In genomic region chr11:98586892-98587563, GRCm38 (mm10) we compare ENCODE assay signal across 8 mouse cellular contexts. TPM values are rescaled to one million over a fixed set of nuclear protein-coding genes. Genes with fewer than 3 reads are reported as not detected.
DNase-seq lines count a peak whose midpoint lies in the region; ATAC-seq and TF ChIP-seq lines count a peak whose summit lies in the region.

Gene Ormdl3, minus strand, starts transcription at chr11:98587368.

- H3K36me3 ChIP-seq in CH12.LX (replicated peaks in 1 of 2; ENCODE audit: control insufficient read depth in 1 of 2, insufficient read depth in 1 of 2, low read length in 1 of 2) = peaks cover 19 to 32% of the 10 kb centered on the region in 2 experiments
- peaks cover 22% of the 10 kb centered on the region for H3K36me3 ChIP-seq in forebrain, embryonic 12.5 days (replicated peaks)
- peaks cover 14% of the 10 kb centered on the region for H3K36me3 ChIP-seq in heart, postnatal 0 days (replicated peaks; ENCODE audit: control insufficient read depth, insufficient read depth, low read length)
- no peaks in the 10 kb centered on the region for H3K36me3 ChIP-seq in liver, embryonic 16.5 days (ENCODE audit: control insufficient read depth, insufficient read depth)
- H3K36me3 ChIP-seq in neural tube, embryonic 13.5 days = peaks cover 19% of the 10 kb centered on the region
- H3K36me3 ChIP-seq in testis, adult 2 months (ENCODE audit: control insufficient read depth, insufficient read depth, low read length) = no peaks in the 10 kb centered on the region

- no peak for TF ChIP-seq CTCF in CH12.LX (conservative IDR thresholded peaks at IDR 0.05 in 1 of 2, IDR thresholded peaks at IDR 0.05 in 1 of 2; ENCODE audit: low read depth in 2 of 2, low read length in 2 of 2)
- TF ChIP-seq CTCF in heart, postnatal 0 days (IDR thresholded peaks at IDR 0.05; ENCODE audit: low read depth) = no peak
- no peak for TF ChIP-seq CTCF in testis, adult 2 months (IDR thresholded peaks at IDR 0.05; ENCODE audit: control insufficient read depth, insufficient read depth, insufficient replicate concordance, low read depth, low read length)

- peak within 1 kb of the TSS; percentile 71 to 95 (median 77) for H3K4me3 ChIP-seq in CH12.LX (replicated peaks in 1 of 3; ENCODE audit: low read depth in 2 of 3, low read length in 2 of 3, poor library complexity in 1 of 3)
- peak within 1 kb of the TSS; percentile 77 for H3K4me3 ChIP-seq in forebrain, embryonic 12.5 days (replicated peaks)
- H3K4me3 ChIP-seq in heart, postnatal 0 days (ENCODE audit: low read depth, low read length) = peak within 1 kb of the TSS; percentile 79
- peak within 1 kb of the TSS; percentile 89 for H3K4me3 ChIP-seq in liver, embryonic 16.5 days (ENCODE audit: low read depth, low read length)
- H3K4me3 ChIP-seq in neural tube, embryonic 13.5 days = peak within 1 kb of the TSS; percentile 73
- H3K4me3 ChIP-seq in testis, adult 2 months (ENCODE audit: control insufficient read depth, low read depth, low read length) = peak within 1 kb of the TSS; percentile 88

- H3K79me2 ChIP-seq in CH12.LX (replicated peaks; ENCODE audit: control insufficient read depth, extremely low read depth, insufficient read depth, poor library complexity, severe bottlenecking) = peaks cover 17% of the 10 kb centered on the region

- peak within 1 kb of the TSS; percentile 72 for H3K4me2 ChIP-seq in CH12.LX (ENCODE audit: insufficient read depth, low read depth, poor library complexity, severe bottlenecking)
- peak within 1 kb of the TSS; percentile 88 for H3K4me2 ChIP-seq in forebrain, embryonic 12.5 days
- peak within 1 kb of the TSS; percentile 78 for H3K4me2 ChIP-seq in heart, postnatal 0 days (ENCODE audit: low read depth, low read length)
- H3K4me2 ChIP-seq in liver, embryonic 16.5 days (ENCODE audit: low read depth, low read length) = peak within 1 kb of the TSS; percentile 86
- H3K4me2 ChIP-seq in neural tube, embryonic 13.5 days = peak within 1 kb of the TSS; percentile 91

- H3K9me3 ChIP-seq in CH12.LX (replicated peaks; ENCODE audit: low read length) = no peaks in the 10 kb centered on the region
- H3K9me3 ChIP-seq in forebrain, embryonic 12.5 days = no peaks in the 10 kb centered on the region
- no peaks in the 10 kb centered on the region for H3K9me3 ChIP-seq in heart, postnatal 0 days (replicated peaks; ENCODE audit: control insufficient read depth, low read length)
- no peaks in the 10 kb centered on the region for H3K9me3 ChIP-seq in liver, embryonic 16.5 days (replicated peaks; ENCODE audit: control insufficient read depth, low read length)
- H3K9me3 ChIP-seq in neural tube, embryonic 13.5 days = no peaks in the 10 kb centered on the region

- peak; percentile 100 for DNase-seq in CH12.LX (ENCODE audit: extremely low read depth)
- peak; percentile 98 for DNase-seq in c-Kit-positive CD71-positive TER-119-negative erythroid progenitor cells, embryonic 14.5 days (ENCODE audit: low read depth)
- DNase-seq in heart, postnatal 0 days (ENCODE audit: low spot score) = peak; percentile 96
- peak; percentile 99 to 100 for DNase-seq in kidney, postnatal 4 days

- under 1% methylated on average over 49 of the region's 49 CpGs for WGBS in forebrain, embryonic 12.5 days
- under 1% methylated on average over 48 of the region's 49 CpGs for WGBS in heart, postnatal 0 days
- WGBS in liver, embryonic 16.5 days (ENCODE audit: insufficient replicate concordance) = under 1% methylated on average over 48 of the region's 49 CpGs
- WGBS in neural tube, embryonic 13.5 days = under 1% methylated on average over 49 of the region's 49 CpGs

- peaks cover 22% of the 10 kb centered on the region for H3K27me3 ChIP-seq in CH12.LX (replicated peaks)
- peaks cover 9% of the 10 kb centered on the region; the same call in 1 of the 2 replicates for H3K27me3 ChIP-seq in forebrain, embryonic 12.5 days
- no peaks in the 10 kb centered on the region for H3K27me3 ChIP-seq in heart, postnatal 0 days (ENCODE audit: control insufficient read depth, insufficient read depth, low read length)
- H3K27me3 ChIP-seq in liver, embryonic 16.5 days (ENCODE audit: control insufficient read depth, insufficient read depth, low read depth, low read length) = no peaks in the 10 kb centered on the region; the same call in 1 of the 2 replicates
- no peaks in the 10 kb centered on the region; the same call in 1 of the 2 replicates for H3K27me3 ChIP-seq in neural tube, embryonic 13.5 days
- no peaks in the 10 kb centered on the region for H3K27me3 ChIP-seq in testis, adult 2 months (ENCODE audit: control insufficient read depth, insufficient read depth, low read length)

- H3K9ac ChIP-seq in CH12.LX (ENCODE audit: insufficient read depth, low read depth) = peak within 1 kb of the TSS; percentile 71
- H3K9ac ChIP-seq in forebrain, embryonic 12.5 days = peak within 1 kb of the TSS; percentile 84
- H3K9ac ChIP-seq in heart, postnatal 0 days (replicated peaks; ENCODE audit: low read depth, low read length) = peak within 1 kb of the TSS; percentile 81
- peak within 1 kb of the TSS; percentile 94 for H3K9ac ChIP-seq in liver, embryonic 16.5 days (ENCODE audit: low read depth, low read length)
- H3K9ac ChIP-seq in neural tube, embryonic 13.5 days = peak within 1 kb of the TSS; percentile 90

- H3K27ac ChIP-seq in CH12.LX (ENCODE audit: insufficient read depth, low read depth) = peak within 1 kb of the TSS; percentile 35
- peak within 1 kb of the TSS; percentile 86 for H3K27ac ChIP-seq in forebrain, embryonic 12.5 days
- H3K27ac ChIP-seq in heart, postnatal 0 days (ENCODE audit: low read depth) = peak within 1 kb of the TSS; percentile 92
- H3K27ac ChIP-seq in liver, embryonic 16.5 days (ENCODE audit: low read length) = peak within 1 kb of the TSS; percentile 93
- peak within 1 kb of the TSS; percentile 86 for H3K27ac ChIP-seq in neural tube, embryonic 13.5 days (replicated peaks)
- peak within 1 kb of the TSS; percentile 83 for H3K27ac ChIP-seq in testis, adult 2 months (ENCODE audit: control insufficient read depth, insufficient read depth, low read depth, low read length)

- peak; percentile 88 for TF ChIP-seq POLR2A in CH12.LX (IDR thresholded peaks at IDR 0.05; ENCODE audit: low read depth, low read length)
- TF ChIP-seq POLR2A in testis, adult 2 months (IDR thresholded peaks at IDR 0.05; ENCODE audit: control insufficient read depth, low read depth, low read length) = peak; percentile 64

- TF ChIP-seq RAD21 in CH12.LX (IDR thresholded peaks at IDR 0.05; ENCODE audit: low read depth, low read length) = no peak

- dilution Hi-C loops in CH12.LX (cut with MboI; ENCODE audit: extremely low pct_ligation_motif_present, extremely low pct_unique_long_range_greater_than_20kb, low sequenced_read_pairs) = no loop called here

- in situ Hi-C loops in CH12.LX (cut with MboI; ENCODE audit: low pct_ligation_motif_present, low pct_unique_long_range_greater_than_20kb, low sequenced_read_pairs) = loop anchor here (5.0 kb wide), 1 partner anchor 35 kb away; the partner anchor contains the start of gene Zpbp2

- peak; percentile 97 for ATAC-seq in forebrain, embryonic 12.5 days (ENCODE audit: low FRiP score)
- ATAC-seq in heart, postnatal 0 days (ENCODE audit: insufficient read depth, low read depth) = peak; percentile 88
- ATAC-seq in liver, embryonic 16.5 days (ENCODE audit: low read depth) = peak; percentile 75
- peak; percentile 94 for ATAC-seq in neural tube, embryonic 13.5 days (ENCODE audit: low read depth)

- TF ChIP-seq EP300 in CH12.LX (IDR thresholded peaks at IDR 0.05; ENCODE audit: low read length) = peak; percentile 27; the same call in 1 of the 2 replicates
- no peak for TF ChIP-seq EP300 in heart, postnatal 0 days (IDR thresholded peaks at IDR 0.05; ENCODE audit: low read depth)

- peaks cover 21 to 43% of the 10 kb centered on the region in 2 experiments for H3K4me1 ChIP-seq in CH12.LX (ENCODE audit: control insufficient read depth in 1 of 2, insufficient read depth in 2 of 2)
- peaks cover 33% of the 10 kb centered on the region for H3K4me1 ChIP-seq in forebrain, embryonic 12.5 days
- peaks cover 39% of the 10 kb centered on the region for H3K4me1 ChIP-seq in heart, postnatal 0 days (ENCODE audit: control insufficient read depth, insufficient read depth)
- peaks cover 66% of the 10 kb centered on the region for H3K4me1 ChIP-seq in liver, embryonic 16.5 days (ENCODE audit: control insufficient read depth, low read depth, low read length)
- peaks cover 37% of the 10 kb centered on the region for H3K4me1 ChIP-seq in neural tube, embryonic 13.5 days (replicated peaks)
- H3K4me1 ChIP-seq in testis, adult 2 months (ENCODE audit: control insufficient read depth, insufficient read depth, low read length) = peaks cover 5% of the 10 kb centered on the region

TF ChIP-seq in CH12.LX, 34 proteins besides CTCF, POLR2A, EP300 and RAD21 (continues in another document):
- TF ChIP-seq CHD2 (IDR thresholded peaks at IDR 0.05; ENCODE audit: low read length) (peak; percentile 84), MYC (IDR thresholded peaks at IDR 0.05; ENCODE audit: low read depth, low read length) (peak; percentile 29; the same call in 1 of the 2 replicates), MXI1 (IDR thresholded peaks at IDR 0.05; ENCODE audit: low read depth, low read length) (peak; percentile 93), ELF1 (IDR thresholded peaks at IDR 0.05; ENCODE audit: low read depth, low read length) (peak; percentile 77), CHD1 (IDR thresholded peaks at IDR 0.05; ENCODE audit: low read depth, low read length) (peak; percentile 16; the same call in 1 of the 2 replicates), MAZ (IDR thresholded peaks at IDR 0.05; ENCODE audit: low read depth, low read length) (no peak; the same call in none of the 2 replicates), GABPA (IDR thresholded peaks at IDR 0.05; ENCODE audit: insufficient replicate concordance, low read depth, low read length) (peak; percentile 94; the same call in 1 of the 2 replicates), SMC3 (IDR thresholded peaks at IDR 0.05; ENCODE audit: low read depth, low read length) (0 out of 2 replicates have a peak, but pooled peaks have one; percentile 3), POLR2AphosphoS2 (IDR thresholded peaks at IDR 0.05; ENCODE audit: low read depth, low read length) (peak; percentile 74; the same call in 1 of the 2 replicates), JUN (IDR thresholded peaks at IDR 0.05; ENCODE audit: insufficient read depth, low read depth, low read length) (no peak), PAX5 (IDR thresholded peaks at IDR 0.05; ENCODE audit: low read length) (no peak)

RNA-seq across cellular contexts. Expression of gene Ormdl3, which starts in this region (rescaled TPM):
- 45.1 and 49.7 TPM in 2 replicates for total RNA-seq in CH12.LX (2012; rRNA removed)
- total RNA-seq in CH12.LX (2014; rRNA removed) = 30.6 and 32.9 TPM in 2 replicates
- 32.5 and 34.9 TPM in 2 replicates for polyA plus RNA-seq in CH12.LX (2012; ENCODE audit: insufficient read length, low read depth)
- 67.3 and 67.4 TPM in 2 replicates for polyA plus RNA-seq in forebrain, embryonic 12.5 days (2016; fragmentation: Nextera tagmentation; extraction: Ambion mirVana)
- 36.1 and 44.8 TPM in 2 replicates for total RNA-seq in heart, postnatal 0 days (2014; rRNA removed; ENCODE audit: low replicate concordance)
- 49.4 and 50.2 TPM in 2 replicates for polyA plus RNA-seq in heart, postnatal 0 days (2015; fragmentation: Nextera tagmentation; extraction: Ambion mirVana)
- polyA plus RNA-seq in liver, embryonic 16.5 days (2015; fragmentation: Nextera tagmentation; extraction: Ambion mirVana) = 36.6 and 38.4 TPM in 2 replicates
- 78.0 and 81.0 TPM in 2 replicates for polyA plus RNA-seq in neural tube, embryonic 13.5 days (2015; fragmentation: Nextera tagmentation; extraction: Ambion mirVana)
- polyA plus RNA-seq in testis, adult 2 months (2012; rRNA removed) = 96.2 and 111 TPM in 2 replicates

Comparison
In these comparisons a context has a peak if more than half of its experiments do, and no peak if none do; other contexts are left out.
1. Peak in every context shown above with its lines: DNase-seq, ATAC-seq, H3K4me3 ChIP-seq and H3K27ac ChIP-seq.
2. H3K27ac ChIP-seq: peak in every context shown above with its lines; median percentile 93 in liver, embryonic 16.5 days; 92 in heart, postnatal 0 days; 86 in forebrain, embryonic 12.5 days; 86 in neural tube, embryonic 13.5 days; 83 in testis, adult 2 months; 35 in CH12.LX.